Mouse (Mus musculus) right cerebral cortex, postnatal 10 days (tissue): Measurements from ENCODE around the gene Arhgef7.
"Not testable (repeated sequence)": the region's sequence is repeated elsewhere in the genome, so short reads cannot be mapped to it uniquely, and the experiment has no call there.

Source experiments
- DNase-seq, 2 experiments: peaks; one replicate each; pipeline ENCODE4 v3.0.0; 2021; ENCODE audit warnings: low spot score in 2 of 2

Gene Arhgef7

GRCm38 (mm10) chr8:11834200-11834599, 106.7 kb downstream of the Arhgef7 start:
- DNase-seq: no peak

GRCm38 (mm10) chr8:11834691-11835090, 107.2 kb downstream of the Arhgef7 start:
- DNase-seq: no peak

DNA sequence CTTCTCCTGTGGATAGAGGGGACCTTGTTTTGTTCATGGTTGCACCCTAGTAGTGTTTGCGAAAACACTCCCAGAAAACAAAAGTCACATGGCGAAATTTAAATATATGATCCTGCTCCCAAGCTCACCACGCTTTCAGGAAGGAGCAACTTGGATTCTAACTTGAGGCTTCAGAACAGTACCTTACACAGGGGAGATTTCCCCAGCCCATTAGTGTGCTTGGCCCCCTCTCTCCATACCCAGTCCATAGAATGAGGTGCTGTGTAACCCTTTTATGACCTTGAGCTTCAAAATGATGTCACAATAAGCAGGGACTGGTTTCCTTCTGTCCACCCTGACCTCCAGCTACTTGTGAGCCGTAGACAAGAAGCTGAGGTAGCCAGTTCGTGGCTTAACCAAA, 112.7 kb downstream of the Arhgef7 start, which contains the start of gene Tex29:
TSS of gene Tex29 (plus strand) at position 301 of the 400 bp plus-strand sequence.
- DNase-seq: no peak

- DNase-seq: peak in 1 of 2 experiments; percentile 56
These were observed 114.0 kb downstream of the Arhgef7 start for GRCm38 (mm10) chr8:11841571-11841970.

GRCm38 (mm10) chr8:11842757-11843156, 115.2 kb downstream of the Arhgef7 start:
- peak in 1 of 2 experiments; percentile 27 for DNase-seq

- DNase-seq: peak in 1 of 2 experiments; percentile 62
These were observed 116.3 kb downstream of the Arhgef7 start for GRCm38 (mm10) chr8:11843677-11844315.

DNA sequence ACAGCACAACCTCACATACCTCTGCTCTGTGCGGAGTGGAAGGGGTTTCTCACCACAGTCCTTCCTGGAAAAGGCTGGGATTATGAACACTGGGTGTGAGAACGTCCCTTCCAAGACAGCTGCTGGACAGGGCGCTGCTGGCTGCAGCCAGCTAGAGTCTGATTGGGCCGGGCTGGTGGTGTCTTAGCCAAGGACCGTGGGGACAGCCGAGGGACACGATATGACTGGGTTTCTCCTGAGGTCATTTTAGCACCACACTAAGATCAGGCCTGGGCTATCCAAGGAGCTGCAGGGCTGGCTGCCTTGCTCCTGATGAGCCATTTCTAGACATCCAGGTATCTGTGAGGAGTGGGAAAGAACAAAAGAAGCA, 116.8 kb downstream of the Arhgef7 start:
- DNase-seq: no peak

GRCm38 (mm10) chr8:11846807-11847206, 119.3 kb downstream of the Arhgef7 start:
- no peak for DNase-seq

DNA sequence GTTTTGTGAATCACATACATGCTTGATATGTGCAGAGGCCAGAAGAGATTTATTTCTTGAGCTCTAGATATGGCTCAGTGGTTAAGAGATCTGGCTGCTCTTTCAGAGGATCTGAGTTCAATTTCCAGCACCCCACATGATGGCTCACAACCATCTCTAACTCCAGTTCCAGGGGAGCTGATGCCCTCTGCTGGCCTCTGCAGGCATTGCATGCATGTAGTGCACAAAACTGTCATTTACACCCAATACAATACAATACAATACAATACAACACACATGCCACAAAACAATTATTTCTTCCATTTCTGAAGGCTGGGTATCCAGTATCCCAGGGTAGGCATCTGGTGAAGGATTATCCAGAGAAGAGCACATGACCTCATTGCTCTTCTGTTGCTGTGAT, 140.3 kb downstream of the Arhgef7 start:
- no peak for DNase-seq

- DNase-seq: not testable (repeated sequence)
These were observed 146.7 kb downstream of the Arhgef7 start for GRCm38 (mm10) chr8:11874227-11874626.

GRCm38 (mm10) chr8:11884646-11885045, 157.1 kb downstream of the Arhgef7 start:
- no peak for DNase-seq
